Mouse (Mus musculus): ENCODE measurements around the gene Mfsd13b.

- no peak for TF ChIP-seq CTCF (IDR thresholded peaks at IDR 0.05; ENCODE audit: borderline replicate concordance, insufficient read depth, low read length)
- TF ChIP-seq POLR2A (IDR thresholded peaks at IDR 0.05; ENCODE audit: low read depth, low read length) = no peak
These were observed 44.0 kb downstream of the Mfsd13b start for GRCm38 (mm10) chr7:121026300-121026699.
